Mouse (Mus musculus): Measurements from ENCODE around the gene Lrig1.
"Not testable (repeated sequence)": the region's sequence is repeated elsewhere in the genome, so short reads cannot be mapped to it uniquely, and the experiment has no call there.

Lrig1 gene

DNA sequence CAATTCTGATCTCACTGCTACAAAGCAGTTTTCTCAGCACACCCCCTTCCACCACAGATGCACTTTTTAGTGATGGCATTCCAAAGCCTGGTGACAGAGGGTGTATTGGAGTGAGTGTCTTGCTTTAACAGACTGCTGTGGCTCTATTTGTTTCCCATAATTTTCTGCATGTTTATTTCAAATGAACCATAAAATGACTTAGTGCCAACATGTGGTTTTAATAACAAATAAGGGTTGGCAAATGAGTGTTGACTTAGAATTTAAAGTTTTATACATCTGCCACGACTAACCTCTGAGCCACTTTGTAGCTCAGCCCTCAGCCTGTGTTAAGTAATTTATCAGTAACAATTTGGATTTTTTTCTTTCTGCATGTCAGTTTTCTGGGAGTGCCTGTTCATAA is 138.6 kb downstream of the Lrig1 start:
- DNase-seq, result no peak

DNA sequence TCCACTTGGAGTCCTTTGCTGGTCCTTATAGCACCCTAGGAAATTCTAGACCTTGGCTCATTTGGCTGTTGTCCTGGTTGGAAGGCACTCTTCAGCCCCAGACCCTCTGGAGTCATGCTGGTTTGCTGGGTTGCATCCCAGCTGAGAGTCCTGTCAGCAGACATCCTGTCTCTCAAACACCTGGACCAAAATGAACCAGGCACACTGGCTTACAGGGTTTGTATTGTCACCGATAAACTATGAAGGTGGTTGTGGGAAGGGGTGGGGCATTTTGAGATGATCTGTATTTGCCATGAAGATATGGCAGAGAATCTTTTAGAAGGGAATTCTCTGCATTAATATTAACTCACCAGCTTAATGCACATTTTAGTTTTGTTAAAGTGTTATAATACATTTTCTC is 139.1 kb downstream of the Lrig1 start:
- no peak for DNase-seq

DNA sequence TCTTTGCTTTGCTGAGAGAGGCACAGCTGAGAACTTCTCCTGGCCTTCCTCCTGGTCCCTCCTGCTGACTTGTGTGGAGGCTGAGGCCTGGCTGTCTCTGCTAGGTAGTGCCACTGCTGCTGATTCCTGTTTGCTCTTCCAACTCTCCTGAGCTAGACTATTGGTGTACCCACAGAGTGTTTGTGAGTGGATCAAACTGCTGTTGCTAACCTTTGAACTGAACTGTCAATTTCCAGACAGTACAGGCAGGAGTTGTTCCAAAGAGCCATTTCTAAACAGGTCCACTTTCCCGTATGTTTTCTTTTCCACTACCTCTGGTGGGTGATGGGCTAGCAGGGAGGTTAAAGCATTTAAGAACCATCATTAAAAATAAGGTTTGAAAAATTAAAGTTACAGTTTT is 141.4 kb downstream of the Lrig1 start:
- not testable (repeated sequence) for DNase-seq

Data from kidney, postnatal 10 days (tissue).